Mouse (Mus musculus) erythroblast, embryonic 14.5 days (primary cell): ENCODE data around the gene Gpr155.

Experiments used
- GATA1 ChIP-seq: IDR thresholded peaks from 2 replicates; pipeline ENCODE4 v1.6.1; 2012; ENCODE audit warnings: low read length, inconsistent platforms, mixed read lengths
- TAL1 ChIP-seq: IDR thresholded peaks from 3 replicates; pipeline ENCODE4 v1.6.1; 2012; ENCODE audit warnings: low read length, inconsistent platforms, mixed read lengths

GRCm38 (mm10) chr2:73314311-73314710, 72.1 kb downstream of the Gpr155 start:
- TF ChIP-seq TAL1: no peak
- no peak for TF ChIP-seq GATA1
